Mouse (Mus musculus): ENCODE measurements around the gene Gm44790.

- TF ChIP-seq GATA1 (IDR thresholded peaks at IDR 0.05; ENCODE audit: low read length) (no peak), TAL1 (IDR thresholded peaks at IDR 0.05; ENCODE audit: low read length) (no peak)
Measured at GRCm38 (mm10) chr6:86403728-86404099, 22.7 kb upstream of the Gm44790 start.

Measured in erythroblast, embryonic 14.5 days (primary cell).